Mouse (Mus musculus): ENCODE data around the gene Il1r1.

The Il1r1 gene

GRCm38 (mm10) chr1:40362784-40363183 lies 137.9 kb downstream of the Il1r1 start:
- no peak for DNase-seq (ENCODE audit: low read depth, low spot score)
